11 mouse cellular contexts compared by ENCODE assay signal in genomic region chr8:121433466-121433865, GRCm38 (mm10).
DNase-seq lines count a peak whose midpoint lies in the region; ATAC-seq lines count a peak whose summit lies in the region.
"Had no signal": no experiment of that assay in that cellular context is flagged by ENCODE, and none has a peak within 500 bp of the region (broad histone marks: within the 10 kb centered on the region; RNA-seq: fewer than 3 reads in every experiment).

No protein-coding gene starts in this region.

- no peak for ATAC-seq in midbrain, embryonic 14.5 days (ENCODE audit: low FRiP score, low TSS enrichment)
- ATAC-seq in midbrain, embryonic 15.5 days (replicated peaks), result no peak
- ATAC-seq in hindbrain, embryonic 11.5 days (ENCODE audit: low FRiP score), result no peak

- intact Hi-C loops in gastrocnemius, postnatal 36 days (cut with DNase I), result no loop called here

- H3K36me3 ChIP-seq in midbrain, embryonic 14.5 days (ENCODE audit: control insufficient read depth, insufficient read depth, low read length), result no peaks in the 10 kb centered on the region
- H3K36me3 ChIP-seq in midbrain, embryonic 15.5 days (replicated peaks), result no peaks in the 10 kb centered on the region
- no peaks in the 10 kb centered on the region for H3K36me3 ChIP-seq in hindbrain, embryonic 11.5 days (ENCODE audit: control insufficient read depth, insufficient read depth, low read length)
- H3K36me3 ChIP-seq: heart, embryonic 15.5 days; limb, embryonic 15.5 days had no signal

- H3K27ac ChIP-seq in midbrain, embryonic 14.5 days (replicated peaks; ENCODE audit: low read depth, low read length), result no peak overlapping the region
- H3K27ac ChIP-seq in midbrain, embryonic 15.5 days, result no peak overlapping the region
- H3K27ac ChIP-seq in hindbrain, embryonic 11.5 days (ENCODE audit: low read depth, low read length), result no peak overlapping the region
- H3K27ac ChIP-seq: heart, embryonic 15.5 days; limb, embryonic 15.5 days had no signal

- 0 out of 2 replicates have a peak, but pooled peaks cover 3% of the 10 kb centered on the region for H3K4me1 ChIP-seq in midbrain, embryonic 14.5 days (ENCODE audit: control insufficient read depth, insufficient read depth, low read length)
- H3K4me1 ChIP-seq in midbrain, embryonic 15.5 days, result no peaks in the 10 kb centered on the region
- H3K4me1 ChIP-seq in hindbrain, embryonic 11.5 days (replicated peaks; ENCODE audit: control insufficient read depth, insufficient read depth, low read length), result peaks cover 3% of the 10 kb centered on the region; the same call in 1 of the 2 replicates

- H3K4me3 ChIP-seq in midbrain, embryonic 14.5 days (replicated peaks; ENCODE audit: low read depth, low read length), result no peak overlapping the region
- no peak overlapping the region for H3K4me3 ChIP-seq in midbrain, embryonic 15.5 days
- no peak overlapping the region for H3K4me3 ChIP-seq in hindbrain, embryonic 11.5 days (ENCODE audit: low read depth, low read length)
- H3K4me3 ChIP-seq: heart, embryonic 15.5 days; limb, embryonic 15.5 days had no signal

- peak; percentile 23 for DNase-seq in gastrocnemius, postnatal 25 days
- DNase-seq in gastrocnemius, postnatal 36 days, result no peak
- peak; percentile 61 for DNase-seq in midbrain, embryonic 14.5 days
- DNase-seq in hindbrain, embryonic 11.5 days (ENCODE audit: low spot score), result peak; percentile 53
- DNase-seq in retina, embryonic 14.5 days (ENCODE audit: low spot score), result peak; percentile 42
- DNase-seq in cerebellum, postnatal 10 days, result no peak
- DNase-seq in thymus, postnatal 14 days, result no peak
- DNase-seq: kidney, postnatal 36 days had no signal

- no peaks in the 10 kb centered on the region for H3K9me3 ChIP-seq in midbrain, embryonic 14.5 days (ENCODE audit: control insufficient read depth, low read length)
- H3K9me3 ChIP-seq in midbrain, embryonic 15.5 days, result no peaks in the 10 kb centered on the region
- H3K9me3 ChIP-seq in hindbrain, embryonic 11.5 days (ENCODE audit: control insufficient read depth, low read length), result no peaks in the 10 kb centered on the region
- H3K9me3 ChIP-seq: heart, embryonic 15.5 days; limb, embryonic 15.5 days had no signal

- H3K9ac ChIP-seq in midbrain, embryonic 14.5 days (replicated peaks; ENCODE audit: low read length), result no peak overlapping the region
- H3K9ac ChIP-seq in midbrain, embryonic 15.5 days, result no peak overlapping the region
- H3K9ac ChIP-seq in hindbrain, embryonic 11.5 days (ENCODE audit: low read depth, low read length), result no peak overlapping the region
- H3K9ac ChIP-seq: heart, embryonic 15.5 days; limb, embryonic 15.5 days had no signal

- WGBS in midbrain, embryonic 14.5 days, result 10% methylated on average over 17 of the region's 17 CpGs
- WGBS in midbrain, embryonic 15.5 days, result 11% methylated on average over 17 of the region's 17 CpGs
- WGBS in hindbrain, embryonic 11.5 days, result 6% methylated on average over 17 of the region's 17 CpGs

- H3K27me3 ChIP-seq in midbrain, embryonic 14.5 days (ENCODE audit: control insufficient read depth, insufficient read depth, low read length), result peaks cover 5% of the 10 kb centered on the region; the same call in 1 of the 2 replicates
- peaks cover 3% of the 10 kb centered on the region; the same call in 1 of the 2 replicates for H3K27me3 ChIP-seq in midbrain, embryonic 15.5 days (replicated peaks)
- H3K27me3 ChIP-seq in hindbrain, embryonic 11.5 days (ENCODE audit: control insufficient read depth, insufficient read depth, low read length), result peaks cover 6% of the 10 kb centered on the region

- 0 out of 2 replicates have a peak overlapping the region, but pooled peaks have one; percentile 1 for H3K4me2 ChIP-seq in midbrain, embryonic 14.5 days (ENCODE audit: low read length)
- no peak overlapping the region for H3K4me2 ChIP-seq in midbrain, embryonic 15.5 days
- peak overlapping the region; percentile 5; the same call in 1 of the 2 replicates for H3K4me2 ChIP-seq in hindbrain, embryonic 11.5 days (replicated peaks; ENCODE audit: low read depth, low read length)
- H3K4me2 ChIP-seq: heart, embryonic 15.5 days; limb, embryonic 15.5 days had no signal

Comparison
In these comparisons a context has a peak if more than half of its experiments do, and no peak if none do; other contexts are left out.
1. DNase-seq: peak in gastrocnemius, postnatal 25 days (single experiment), midbrain, embryonic 14.5 days (single experiment), hindbrain, embryonic 11.5 days (single experiment) and retina, embryonic 14.5 days (single experiment); none in gastrocnemius, postnatal 36 days (0 of 2), cerebellum, postnatal 10 days (0 of 2) and thymus, postnatal 14 days (single experiment).